Mouse (Mus musculus): ENCODE data around the gene Rest.

Gene Rest

GRCm38 (mm10) chr5:77266066-77266885 lies 985 bp downstream of the Rest start:
- peak; percentile 50 to 80 for DNase-seq

- DNase-seq = peak in 1 of 2 experiments; percentile 39
Measured at GRCm38 (mm10) chr5:77266886-77267401, 1.7 kb downstream of the Rest start.

GRCm38 (mm10) chr5:77267441-77267840 lies 2.1 kb downstream of the Rest start:
- no peak for DNase-seq

GRCm38 (mm10) chr5:77267957-77268624 lies 2.8 kb downstream of the Rest start:
- no peak for DNase-seq

- peak in 1 of 2 experiments; percentile 31 for DNase-seq
Measured at GRCm38 (mm10) chr5:77269399-77269798, 4.1 kb downstream of the Rest start.

- peak in 1 of 2 experiments; percentile 30 for DNase-seq
Measured at GRCm38 (mm10) chr5:77273151-77273550, 7.9 kb downstream of the Rest start.

GRCm38 (mm10) chr5:77275950-77276349 lies 10.7 kb downstream of the Rest start:
- peak; percentile 21 to 73 for DNase-seq

- DNase-seq = no peak
Measured at GRCm38 (mm10) chr5:77277204-77277603, 11.9 kb downstream of the Rest start.

- DNase-seq = no peak
Measured at GRCm38 (mm10) chr5:77281518-77282174, 16.4 kb downstream of the Rest start.

GRCm38 (mm10) chr5:77282242-77282641 lies 17.0 kb downstream of the Rest start:
- no peak for DNase-seq

GRCm38 (mm10) chr5:77285685-77286084 lies 20.4 kb downstream of the Rest start:
- no peak for DNase-seq

- no peak for DNase-seq
Measured at GRCm38 (mm10) chr5:77286904-77287303, 21.6 kb downstream of the Rest start.

GRCm38 (mm10) chr5:77287901-77288300 lies 22.6 kb downstream of the Rest start:
- peak in 1 of 2 experiments; percentile 25 for DNase-seq

- no peak for DNase-seq
Measured at GRCm38 (mm10) chr5:77289686-77290085, 24.4 kb downstream of the Rest start.

GRCm38 (mm10) chr5:77290606-77291005 lies 25.3 kb downstream of the Rest start:
- no peak for DNase-seq

GRCm38 (mm10) chr5:77292803-77293522 lies 27.7 kb downstream of the Rest start:
- DNase-seq = no peak

- no peak for DNase-seq
Measured at GRCm38 (mm10) chr5:77299486-77299885, 34.2 kb downstream of the Rest start.

GRCm38 (mm10) chr5:77301296-77301903 lies 36.1 kb downstream of the Rest start:
- no peak for DNase-seq

GRCm38 (mm10) chr5:77307821-77308553 lies 42.7 kb downstream of the Rest start:
- DNase-seq = no peak

- DNase-seq = peak; percentile 21 to 65
Measured at GRCm38 (mm10) chr5:77309051-77309906, 44.0 kb downstream of the Rest start.

All from kidney, postnatal 36 days (tissue).